Mouse (Mus musculus) liver, embryonic 14.5 days (tissue): ENCODE results near the gene Alyref2. TPM values are rescaled to one million over a fixed set of nuclear protein-coding genes. Genes with fewer than 3 reads are reported as not detected.
A peak's percentile ranks its signal among the peaks of the same experiment; 100 is the strongest.

Experiments used
- ATAC-seq: fragments of 200-750 bp; cut with Nextera tagmentation; 2 replicates; pipeline ENCODE4 v1.8.0; 2017; ENCODE audit warnings: moderate number of reproducible peaks, mild to moderate bottlenecking, moderate library complexity; ENCODE audit not compliant: insufficient read depth
- DNase-seq, 3 experiments: peaks; one replicate each; pipeline ENCODE4 v3.0.0-alpha.2; 2012 to 2013; ENCODE audit warnings: low read depth in 3 of 3, low spot score in 3 of 3
- H3K27ac ChIP-seq: fragments of 300-500 bp; sonication (generic); 2 replicates; pipeline ENCODE4 v1.5.1; 2014; ENCODE audit warnings: moderate library complexity, mild to moderate bottlenecking, control low read depth, inconsistent platforms
- H3K27me3 ChIP-seq: fragments of 300-500 bp; sonication (generic); 2 replicates; pipeline ENCODE4 v1.6.1; 2014; ENCODE audit warnings: mild to moderate bottlenecking, low read length, moderate library complexity; ENCODE audit not compliant: control insufficient read depth, insufficient read depth
- H3K36me3 ChIP-seq: fragments of 300-500 bp; sonication (generic); replicated peaks from 2 replicates; pipeline ENCODE4 v1.6.1; 2014; ENCODE audit warnings: low read depth; ENCODE audit not compliant: control insufficient read depth, insufficient read depth
- H3K4me1 ChIP-seq, 2 experiments: fragments of 200-500 bp in 1 of 2; fragments of 300-500 bp in 1 of 2; sonication (generic) in 1 of 2; replicated peaks; 2 replicates each; pipeline ENCODE4 v1.6.1; 2012 to 2014; ENCODE audit warnings: antibody characterized with exemption in 1 of 2, inconsistent platforms in 1 of 2, low read length in 1 of 2; ENCODE audit not compliant: control insufficient read depth in 2 of 2, insufficient read depth in 2 of 2
- H3K4me2 ChIP-seq: fragments of 300-500 bp; sonication (generic); 2 replicates; pipeline ENCODE4 v1.6.1; 2014; ENCODE audit warnings: low read depth, mild to moderate bottlenecking, control low read depth, moderate library complexity
- H3K4me3 ChIP-seq, 2 experiments: fragments of 200-500 bp in 1 of 2; fragments of 300-500 bp in 1 of 2; sonication (generic) in 1 of 2; 2 replicates each; pipeline ENCODE4 v1.5.1; 2012 to 2014; ENCODE audit warnings: low read depth in 2 of 2, low read length in 2 of 2, mild to moderate bottlenecking in 2 of 2, control low read depth in 1 of 2, inconsistent platforms in 1 of 2, moderate library complexity in 1 of 2; ENCODE audit not compliant: insufficient read depth in 1 of 2
- H3K9ac ChIP-seq: fragments of 300-500 bp; sonication (generic); replicated peaks from 2 replicates; pipeline ENCODE4 v1.6.1; 2014; ENCODE audit warnings: mild to moderate bottlenecking, control low read depth, moderate library complexity
- H3K9me3 ChIP-seq: fragments of 300-500 bp; sonication (generic); 2 replicates; pipeline ENCODE4 v1.6.1; 2016; ENCODE audit warnings: low read length, mixed read lengths; ENCODE audit not compliant: control insufficient read depth
- CTCF ChIP-seq: IDR thresholded peaks from 2 replicates; pipeline ENCODE4 v1.5.1; 2016; ENCODE audit warnings: antibody characterized with exemption, low read depth, control low read depth
- EP300 ChIP-seq: IDR thresholded peaks from 2 replicates; pipeline ENCODE4 v1.6.1; 2016; ENCODE audit warnings: antibody characterized with exemption, low read depth
- whole genome bisulfite sequencing: fragments of 180-500 bp; shearing (Covaris S2); extraction: QIAGEN DNeasy Blood & Tissue Kit; methylation state at CpG from one replicate; pipeline ENCODE4 v1.1.7; 2014; ENCODE audit not compliant: insufficient replicate concordance; 5-methylcytosine and 5-hydroxymethylcytosine counted together
- polyA plus RNA-seq, 2 experiments: library from polyadenylated mRNA; depleted of rRNA in 1 of 2; stranded (reverse) in 1 of 2; unstranded in 1 of 2; fragments of >200 nt; fragmentation: Nextera tagmentation in 1 of 2; extraction: Ambion mirVana in 1 of 2; gene quantifications; 2 replicates each; pipeline versions ENCODE4 v1.2.1 to v1.2.3; 2012 to 2014

The Alyref2 gene
- polyA plus RNA-seq, 2 experiments = 2.5 to 2.9 TPM

GRCm38 (mm10) chr1:171499856-171500255 is 3.4 kb upstream of the Alyref2 start:
- Histone ChIP-seq H3K27ac (no peak overlapping the region), H3K36me3 (no peaks in the 10 kb centered on the region), H3K4me2 (no peak overlapping the region), H3K9ac (no peak overlapping the region), H3K9me3 (no peaks in the 10 kb centered on the region), H3K4me1 (peaks cover 4 to 9% of the 10 kb centered on the region in 2 experiments), H3K27me3 (no peaks in the 10 kb centered on the region), H3K4me3 (no peak overlapping the region)
- 60% methylated on average over 5 of the region's 5 CpGs for WGBS
- no peak for ATAC-seq
- DNase-seq = no peak
- TF ChIP-seq CTCF = no peak
- TF ChIP-seq EP300 = no peak

DNA sequence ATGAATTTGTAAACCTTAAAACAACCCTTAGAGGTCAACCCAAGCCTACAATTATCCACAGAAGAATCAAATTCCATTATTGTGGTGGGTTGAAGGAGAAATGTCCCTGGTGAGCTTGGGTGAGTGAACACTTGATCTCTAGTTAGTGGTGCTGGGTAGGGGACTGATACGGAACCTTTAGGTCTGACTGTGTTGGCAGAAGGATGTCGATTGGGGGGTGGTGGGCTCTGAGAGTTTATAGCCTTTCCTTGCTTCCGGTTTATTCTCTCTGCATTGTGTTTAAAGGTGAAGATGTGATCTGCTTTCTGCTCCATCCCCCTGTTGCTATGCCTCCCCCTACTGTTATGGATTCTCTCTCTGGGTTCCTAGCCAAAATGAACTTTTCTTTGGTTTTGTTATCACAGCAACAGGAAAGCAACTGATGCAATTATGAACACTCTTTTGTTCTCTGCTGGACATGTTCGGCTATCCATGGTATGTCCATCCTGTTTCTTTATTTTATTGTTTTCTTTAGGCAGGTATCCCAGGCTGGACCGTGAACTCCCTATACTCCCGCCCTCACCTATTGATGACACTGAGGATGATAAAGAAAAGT is 2.2 kb upstream of the Alyref2 start:
- Histone ChIP-seq H3K36me3 (no peaks in the 10 kb centered on the region), H3K9ac (no peak overlapping the region), H3K4me3 (no peak overlapping the region), H3K27me3 (no peaks in the 10 kb centered on the region), H3K9me3 (no peaks in the 10 kb centered on the region), H3K4me1 (peaks cover 5 to 10% of the 10 kb centered on the region in 2 experiments), H3K4me2 (no peak overlapping the region), H3K27ac (no peak overlapping the region)
- ATAC-seq (no peak), DNase-seq (no peak)
- WGBS = 45% methylated on average over 6 of the region's 6 CpGs
- TF ChIP-seq CTCF = no peak

- no peaks in the 10 kb centered on the region for H3K36me3 ChIP-seq
- no peak for TF ChIP-seq EP300
- peak; percentile 59 for TF ChIP-seq CTCF
- ATAC-seq (no peak), DNase-seq (no peak)
- peaks cover 5 to 10% of the 10 kb centered on the region in 2 experiments for H3K4me1 ChIP-seq
- H3K4me3 ChIP-seq = no peak overlapping the region
- peak overlapping the region; percentile 44 for H3K4me2 ChIP-seq
- no peak overlapping the region; the same call in 1 of the 2 replicates for H3K27ac ChIP-seq
- WGBS = 9% methylated on average over 5 of the region's 5 CpGs
- no peaks in the 10 kb centered on the region for H3K9me3 ChIP-seq
- no peaks in the 10 kb centered on the region for H3K27me3 ChIP-seq
- no peak overlapping the region; the same call in 1 of the 2 replicates for H3K9ac ChIP-seq
These were observed 1.6 kb upstream of the Alyref2 start for GRCm38 (mm10) chr1:171501636-171502080.

DNA sequence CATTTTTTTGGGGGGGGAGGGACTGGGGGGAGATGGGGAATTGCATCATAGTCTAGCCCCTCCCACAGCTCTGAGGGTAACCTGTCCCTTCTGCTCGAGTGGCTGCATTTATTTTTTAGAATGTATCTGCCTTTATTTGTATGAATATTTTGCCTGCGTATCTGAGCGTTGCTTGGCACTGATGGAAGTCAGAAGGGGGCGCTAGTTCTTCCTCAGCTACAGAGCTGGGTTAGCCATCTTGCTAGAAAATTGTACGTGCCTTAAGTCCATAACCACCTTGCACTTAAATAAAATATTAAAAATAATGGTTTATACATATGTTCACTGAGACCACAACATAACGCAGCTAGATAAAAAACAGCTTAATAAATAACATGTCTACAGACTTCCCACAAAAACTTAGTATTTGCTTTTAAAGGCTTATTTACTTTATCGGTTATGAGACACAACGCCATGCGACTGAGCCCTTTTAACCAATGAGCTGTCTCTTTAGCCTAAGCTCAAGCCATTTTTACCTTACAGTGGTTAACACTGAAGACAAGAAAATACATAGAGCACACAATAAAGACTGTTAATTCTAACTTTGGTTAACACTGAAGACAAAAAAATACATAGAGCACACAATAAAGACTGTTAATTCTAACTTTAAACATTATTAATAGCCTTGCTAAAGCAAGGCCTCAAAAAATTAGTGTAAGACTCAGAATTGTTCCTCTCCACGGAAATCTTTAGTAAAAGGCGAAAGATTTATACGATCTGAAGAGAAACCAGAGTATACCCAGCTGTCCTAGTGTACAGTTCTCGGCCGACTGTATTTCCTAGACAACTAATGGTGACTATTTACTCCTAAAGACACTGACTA is 659 bp upstream of the Alyref2 start:
- H3K9ac ChIP-seq = peak overlapping the region; percentile 37
- H3K4me1 ChIP-seq = peaks cover 5 to 10% of the 10 kb centered on the region in 2 experiments
- TF ChIP-seq EP300 = peak; percentile 47
- peak; percentile 68 for TF ChIP-seq CTCF
- H3K4me2 ChIP-seq = peak overlapping the region; percentile 95
- H3K27ac ChIP-seq = peak overlapping the region; percentile 31
- no peak overlapping the region; a peak in 1 of 4 replicates for H3K4me3 ChIP-seq
- peak; percentile 81 for ATAC-seq
- under 1% methylated on average over 14 of the region's 14 CpGs for WGBS
- H3K9me3 ChIP-seq = no peaks in the 10 kb centered on the region
- H3K27me3 ChIP-seq = no peaks in the 10 kb centered on the region
- peak; percentile 74 to 82 (median 75) for DNase-seq
- no peaks in the 10 kb centered on the region for H3K36me3 ChIP-seq
